Mouse (Mus musculus): ENCODE results near the gene Wnt6. TPM values are rescaled to one million over a fixed set of nuclear protein-coding genes. Genes with fewer than 3 reads are reported as not detected.

The Wnt6 gene
- total RNA-seq, 2 experiments from 2014 or later: 0.21 TPM; not detected in 1

GRCm38 (mm10) chr1:74773136-74773535 lies 1.4 kb downstream of the Wnt6 start:
- ATAC-seq (replicated peaks; ENCODE audit: poor library complexity, severe bottlenecking): peak; percentile 89

DNA sequence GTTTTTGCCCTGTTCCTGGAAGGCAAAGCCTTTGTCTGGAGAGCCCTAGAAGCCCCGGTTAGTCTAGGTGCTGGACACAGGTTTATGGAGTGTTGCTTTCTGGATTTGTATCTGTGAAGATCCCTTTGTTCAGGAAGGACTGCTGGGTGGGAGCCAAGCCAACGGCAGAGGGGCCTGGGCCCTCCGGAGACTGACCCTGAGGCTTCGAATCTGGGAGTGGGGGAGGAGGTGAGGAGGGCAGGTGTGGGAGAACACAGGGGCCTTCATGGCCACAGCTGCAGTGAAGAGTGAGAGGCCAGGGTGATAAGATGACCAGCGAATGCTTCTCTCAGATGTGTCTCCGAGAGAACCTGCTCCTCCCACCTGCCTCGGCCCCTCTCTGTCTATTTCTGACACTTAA lies 2.4 kb downstream of the Wnt6 start:
- ATAC-seq (replicated peaks; ENCODE audit: poor library complexity, severe bottlenecking): no peak

DNA sequence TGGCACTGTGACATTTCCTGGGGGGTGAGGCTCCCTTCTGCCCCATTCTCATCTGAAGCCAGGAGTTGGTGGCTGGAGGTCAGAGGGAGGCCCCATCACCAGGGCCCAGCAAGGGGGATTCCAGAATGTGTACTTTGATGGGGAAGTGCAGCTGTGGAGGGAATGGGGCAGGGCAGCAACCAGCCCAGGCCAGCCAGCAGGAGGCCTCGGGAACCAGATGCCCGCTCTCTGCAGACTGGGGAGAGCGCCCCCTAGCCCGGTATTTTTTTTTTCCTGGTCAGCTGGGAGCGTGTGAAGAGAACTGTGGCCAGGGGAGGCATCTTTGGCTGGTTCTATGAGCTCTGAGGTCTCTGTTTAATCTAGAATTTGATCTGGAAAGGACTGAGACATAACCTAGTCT lies 4.1 kb downstream of the Wnt6 start:
- peak; percentile 51 for ATAC-seq (replicated peaks; ENCODE audit: poor library complexity, severe bottlenecking)

- no peak for ATAC-seq (replicated peaks; ENCODE audit: poor library complexity, severe bottlenecking)
Measured at GRCm38 (mm10) chr1:74778934-74779486, 7.3 kb downstream of the Wnt6 start.

- peak; percentile 68 for ATAC-seq (replicated peaks; ENCODE audit: poor library complexity, severe bottlenecking)
Measured at GRCm38 (mm10) chr1:74782045-74782444, 10.4 kb downstream of the Wnt6 start.

DNA sequence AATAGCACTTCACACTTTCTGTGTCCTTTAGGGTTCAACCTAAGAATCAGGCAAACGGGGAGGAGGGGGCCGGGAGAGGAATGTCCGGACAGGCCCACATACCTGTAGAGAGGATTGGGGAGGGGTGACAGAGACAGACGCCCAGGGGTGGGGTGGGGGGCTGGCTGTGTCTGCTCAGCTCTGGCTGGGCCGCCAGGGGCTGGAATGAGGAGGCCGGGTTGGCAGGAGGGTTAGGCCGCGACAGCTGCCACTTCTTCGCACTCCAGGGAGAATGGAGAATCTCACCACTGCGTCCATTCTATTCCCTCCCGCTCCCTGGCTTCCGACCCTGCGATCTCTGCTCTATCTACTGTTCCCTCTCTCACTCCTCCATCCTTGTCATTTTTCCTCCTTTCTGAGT lies 11.9 kb downstream of the Wnt6 start:
- no peak for ATAC-seq (replicated peaks; ENCODE audit: poor library complexity, severe bottlenecking)

DNA sequence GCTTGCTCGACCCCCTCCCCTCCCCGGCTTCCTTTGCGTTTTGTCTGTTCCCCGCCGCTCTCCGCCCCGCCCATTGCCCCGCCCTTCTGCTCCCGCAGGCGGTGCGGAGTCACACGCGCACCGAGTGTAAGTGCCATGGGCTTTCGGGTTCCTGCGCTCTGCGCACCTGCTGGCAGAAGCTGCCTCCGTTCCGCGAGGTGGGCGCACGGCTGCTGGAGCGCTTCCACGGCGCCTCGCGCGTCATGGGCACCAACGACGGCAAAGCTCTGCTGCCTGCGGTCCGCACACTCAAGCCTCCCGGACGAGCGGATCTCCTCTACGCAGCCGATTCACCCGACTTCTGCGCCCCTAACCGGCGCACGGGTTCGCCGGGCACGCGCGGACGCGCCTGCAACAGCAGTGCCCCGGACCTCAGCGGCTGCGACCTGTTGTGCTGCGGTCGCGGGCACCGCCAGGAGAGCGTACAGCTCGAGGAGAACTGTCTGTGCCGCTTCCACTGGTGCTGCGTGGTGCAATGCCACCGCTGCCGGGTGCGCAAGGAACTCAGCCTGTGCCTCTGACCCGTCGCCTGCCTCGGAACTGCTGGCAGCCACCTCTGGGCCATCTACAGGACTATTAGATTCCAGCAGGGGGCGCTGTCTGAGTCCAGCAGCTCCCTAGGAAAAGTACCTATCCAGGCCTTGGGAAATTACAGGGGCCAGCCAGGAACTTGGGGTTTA lies 12.5 kb downstream of the Wnt6 start:
- peak; percentile 38 for ATAC-seq (replicated peaks; ENCODE audit: poor library complexity, severe bottlenecking)

GRCm38 (mm10) chr1:74787846-74788245 lies 16.2 kb downstream of the Wnt6 start:
- peak; percentile 67 for ATAC-seq (replicated peaks; ENCODE audit: poor library complexity, severe bottlenecking)

DNA sequence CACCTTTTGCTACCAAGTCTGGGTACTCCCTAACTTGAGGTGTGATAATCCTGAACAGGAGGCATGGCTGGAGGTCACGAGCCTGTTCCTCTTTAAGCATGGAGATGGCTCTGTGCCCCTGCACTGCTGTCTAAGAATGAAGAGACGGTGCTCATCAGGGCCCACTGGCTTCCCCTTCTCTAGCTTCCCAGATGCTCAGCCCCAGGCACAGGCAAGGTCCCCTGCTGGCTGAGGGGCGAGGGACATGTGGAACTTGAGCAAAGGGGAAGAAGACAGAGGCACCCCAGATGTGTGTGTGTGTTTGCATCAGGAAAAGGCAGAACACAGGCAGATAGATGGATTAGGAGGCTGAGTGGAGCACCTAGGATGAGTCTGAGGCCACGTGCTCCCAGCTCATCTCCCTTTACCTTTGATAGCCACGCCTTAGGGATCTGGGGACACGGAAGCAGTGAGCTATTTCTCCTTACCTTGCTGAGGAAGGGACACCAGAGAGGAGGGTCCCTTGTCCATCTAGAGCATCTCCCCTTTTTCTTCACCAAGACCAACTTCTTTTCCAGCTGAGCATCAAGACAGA lies 17.0 kb downstream of the Wnt6 start:
- peak; percentile 67 for ATAC-seq (replicated peaks; ENCODE audit: poor library complexity, severe bottlenecking)

GRCm38 (mm10) chr1:74790095-74790494 lies 18.4 kb downstream of the Wnt6 start:
- ATAC-seq (replicated peaks; ENCODE audit: poor library complexity, severe bottlenecking): no peak

GRCm38 (mm10) chr1:74791249-74791648 lies 19.6 kb downstream of the Wnt6 start, which contains the start of gene Wnt10a:
Gene Wnt10a, plus strand, starts transcription at chr1:74791516.
- no peak for ATAC-seq (replicated peaks; ENCODE audit: poor library complexity, severe bottlenecking)

- ATAC-seq (replicated peaks; ENCODE audit: poor library complexity, severe bottlenecking): no peak
Measured at GRCm38 (mm10) chr1:74792831-74793660, 21.4 kb downstream of the Wnt6 start.

DNA sequence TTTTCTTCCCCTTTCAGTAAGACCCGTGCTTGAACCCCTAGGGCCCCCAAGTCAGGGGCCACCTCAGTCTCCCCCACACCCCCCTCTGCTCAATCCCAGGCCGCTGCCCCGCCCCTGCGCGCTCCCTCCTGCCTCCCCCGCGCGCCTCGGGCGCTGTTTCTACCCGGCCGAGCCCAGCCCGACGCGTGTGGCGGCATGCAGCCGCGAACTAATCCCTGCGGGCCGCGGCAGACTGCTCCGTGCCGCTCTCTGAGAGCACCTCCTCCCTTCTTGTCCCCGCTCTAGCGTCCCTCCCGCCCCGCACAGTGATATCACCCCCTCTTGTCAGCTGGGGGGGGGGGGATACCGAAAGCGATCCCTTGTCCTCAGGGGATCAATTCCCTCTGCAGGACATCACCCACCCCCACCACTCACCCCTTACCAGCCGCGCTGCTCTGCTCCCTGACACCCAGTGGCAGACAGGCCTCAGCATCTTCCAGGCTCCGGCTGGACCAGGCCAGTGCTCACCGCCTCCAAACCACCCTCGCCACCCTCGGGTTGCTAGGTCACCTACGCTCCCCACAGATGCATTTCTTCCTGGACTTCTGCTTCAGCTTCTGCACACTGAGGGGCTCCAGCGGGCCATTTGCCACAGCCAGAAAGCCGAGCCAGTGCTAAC lies 22.9 kb downstream of the Wnt6 start:
- ATAC-seq (replicated peaks; ENCODE audit: poor library complexity, severe bottlenecking): peak; percentile 28; the same call in 1 of the 2 replicates

DNA sequence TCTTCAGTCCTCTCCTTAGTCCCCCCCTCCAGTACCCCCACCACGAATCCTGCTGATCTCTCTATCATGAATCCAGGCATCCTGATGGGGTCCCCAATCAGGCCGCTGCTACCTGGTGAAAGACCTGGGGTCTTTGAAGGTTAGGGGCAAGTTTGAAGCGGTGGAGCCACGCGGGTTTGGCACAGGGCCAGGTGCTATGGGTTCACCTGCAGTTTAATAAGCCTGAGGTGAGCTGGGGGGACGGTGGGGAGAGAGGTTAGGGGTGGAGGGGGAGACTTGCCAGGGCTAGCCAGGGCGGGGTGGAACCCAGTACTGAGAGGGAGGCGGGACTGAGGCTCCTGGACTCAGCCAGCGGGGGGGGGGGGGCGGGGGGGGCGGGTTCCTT lies 23.4 kb downstream of the Wnt6 start:
- ATAC-seq (replicated peaks; ENCODE audit: poor library complexity, severe bottlenecking): no peak

DNA sequence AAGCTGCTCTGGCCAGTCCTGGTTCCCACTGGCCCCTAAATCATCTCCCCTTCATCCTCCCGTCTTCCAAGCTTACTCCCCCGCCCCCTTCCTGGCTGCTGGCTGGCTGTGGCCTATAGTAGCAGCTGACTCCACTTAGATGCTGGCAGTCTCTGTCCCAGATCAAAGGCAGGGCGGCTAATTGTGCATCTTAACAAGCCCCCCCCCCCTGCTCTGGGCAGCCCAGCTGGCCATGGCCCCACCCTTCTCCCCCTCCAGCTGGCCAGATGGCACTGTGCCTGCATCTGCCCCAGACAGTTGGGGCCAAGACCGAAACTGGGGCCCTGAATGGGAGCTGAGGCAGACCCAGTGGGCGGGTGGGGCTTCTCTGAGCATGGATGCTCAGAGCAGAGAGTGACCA lies 25.8 kb downstream of the Wnt6 start:
- ATAC-seq (replicated peaks; ENCODE audit: poor library complexity, severe bottlenecking): no peak

GRCm38 (mm10) chr1:74800424-74800888 lies 28.8 kb downstream of the Wnt6 start:
- peak; percentile 62 for ATAC-seq (replicated peaks; ENCODE audit: poor library complexity, severe bottlenecking)

DNA sequence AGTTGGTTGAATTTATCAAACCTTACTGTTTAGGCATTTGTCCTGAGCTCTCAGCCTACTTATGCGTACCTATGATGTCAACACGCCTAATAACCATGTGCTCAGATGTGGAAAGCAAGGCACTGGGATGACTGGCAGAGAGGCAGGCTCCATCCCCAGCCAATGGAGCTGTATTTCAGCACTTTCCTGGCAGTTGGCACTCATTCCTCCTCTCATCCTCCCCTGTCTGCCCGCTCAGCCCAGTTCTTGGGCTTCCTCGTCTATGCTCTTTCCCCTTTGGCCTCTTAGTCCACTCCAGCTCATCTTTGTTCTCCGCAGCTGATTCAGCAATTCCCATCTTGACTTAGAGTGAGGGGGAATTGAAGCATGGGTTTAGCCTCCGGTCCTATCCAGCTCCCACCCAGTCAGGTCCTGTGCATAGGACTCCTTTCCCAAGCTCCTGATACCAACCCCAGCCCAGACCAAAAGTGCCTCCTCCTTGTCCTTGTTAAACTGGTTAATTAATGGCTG lies 30.0 kb downstream of the Wnt6 start:
- ATAC-seq (replicated peaks; ENCODE audit: poor library complexity, severe bottlenecking): no peak

DNA sequence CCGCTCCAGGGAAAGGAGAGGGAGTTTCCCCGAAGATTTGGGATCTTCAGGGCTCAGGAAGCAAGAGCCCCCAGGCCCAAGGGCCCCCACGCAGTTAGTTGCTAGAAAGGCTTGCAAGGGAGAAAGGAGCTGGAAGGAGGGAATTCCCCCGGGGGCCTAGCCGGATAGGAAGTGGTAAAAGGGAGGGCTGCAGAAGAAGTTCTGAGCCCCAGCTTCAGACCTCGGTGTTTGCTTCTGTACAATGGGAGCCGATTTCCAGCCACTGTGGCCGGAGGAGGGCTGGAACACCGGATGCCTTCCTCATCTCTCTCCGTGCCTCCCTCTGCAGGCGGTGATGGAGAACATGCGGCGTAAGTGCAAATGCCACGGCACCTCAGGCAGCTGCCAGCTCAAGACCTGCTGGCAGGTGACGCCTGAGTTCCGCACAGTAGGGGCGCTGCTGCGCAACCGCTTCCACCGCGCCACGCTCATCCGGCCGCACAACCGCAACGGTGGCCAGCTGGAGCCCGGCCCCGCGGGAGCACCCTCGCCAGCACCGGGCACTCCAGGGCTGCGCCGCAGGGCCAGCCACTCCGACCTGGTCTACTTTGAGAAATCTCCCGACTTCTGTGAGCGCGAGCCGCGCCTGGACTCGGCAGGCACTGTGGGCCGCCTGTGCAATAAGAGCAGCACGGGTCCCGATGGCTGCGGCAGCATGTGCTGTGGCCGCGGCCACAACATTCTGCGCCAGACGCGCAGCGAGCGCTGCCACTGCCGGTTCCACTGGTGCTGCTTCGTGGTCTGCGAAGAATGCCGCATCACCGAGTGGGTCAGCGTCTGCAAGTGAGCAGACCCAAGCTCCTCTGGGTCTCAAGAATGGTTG lies 31.3 kb downstream of the Wnt6 start:
- peak; percentile 61 for ATAC-seq (replicated peaks; ENCODE audit: poor library complexity, severe bottlenecking)

DNA sequence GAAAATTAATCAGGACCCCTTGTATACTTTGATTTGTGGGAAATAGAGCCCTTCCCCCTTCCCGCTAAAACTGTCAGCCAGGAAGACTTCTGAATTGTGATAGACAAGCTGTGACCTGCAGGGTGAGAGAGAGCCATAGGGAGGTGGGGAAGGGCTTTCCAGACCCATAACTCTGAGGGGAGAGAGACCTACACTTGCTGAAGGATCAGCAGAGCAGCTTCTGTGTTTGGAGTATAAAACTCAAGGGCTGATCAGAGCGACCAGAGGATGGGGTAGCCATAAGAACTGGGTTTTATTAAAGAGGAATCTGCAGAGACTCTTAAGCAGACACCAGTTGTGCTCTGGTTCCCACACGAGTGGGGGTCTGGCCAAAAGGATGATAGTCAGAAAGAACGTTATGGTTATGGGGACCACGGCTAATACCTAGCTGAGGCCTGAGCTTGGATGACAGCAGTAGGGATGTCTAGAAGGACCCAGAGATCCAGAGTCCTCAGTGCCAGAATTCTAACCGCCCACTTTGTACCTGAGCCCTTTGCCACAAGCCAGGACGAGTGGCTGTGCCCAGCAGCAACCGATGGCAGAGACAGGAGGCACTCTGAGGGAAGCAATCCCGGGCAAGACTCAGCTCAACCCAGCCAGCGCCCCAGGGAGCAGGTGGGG lies 32.6 kb downstream of the Wnt6 start:
- ATAC-seq (replicated peaks; ENCODE audit: poor library complexity, severe bottlenecking): no peak

Data from granulocyte monocyte progenitor cell, adult 5-6 weeks (primary cell).